Mouse (Mus musculus) ES-E14 (cell line): ENCODE measurements around the gene Tmem245.

Experiments
- MAFK ChIP-seq: IDR thresholded peaks from 2 replicates; pipeline ENCODE4 v1.6.1; 2014; ENCODE audit warnings: mild to moderate bottlenecking, low read depth, low read length, inconsistent platforms; ENCODE audit not compliant: insufficient read depth
- ZNF384 ChIP-seq: IDR thresholded peaks from 2 replicates; pipeline ENCODE4 v1.6.1; 2012; ENCODE audit warnings: low read depth, low read length, inconsistent platforms

- TF ChIP-seq ZNF384 (no peak), MAFK (no peak)
Measured at GRCm38 (mm10) chr4:56926971-56927370, 20.3 kb downstream of the Tmem245 start.
